Mouse (Mus musculus): ENCODE data around the gene Gm20736.
"Not testable (repeated sequence)": the region's sequence is repeated elsewhere in the genome, so short reads cannot be mapped to it uniquely, and the experiment has no call there.

Gm20736 gene

GRCm38 (mm10) chrY:65377390-65377789 is at the start of gene Gm20736:
Gene Gm20736 (plus strand): TSS chrY:65377690.
- in situ Hi-C loops (cut with MboI; ENCODE audit: low sequenced_read_pairs): not testable (repeated sequence)
